Mouse (Mus musculus) kidney, adult 8-10 months (tissue): ENCODE measurements around the gene Klf3.

Source experiments
- DNase-seq, 2 experiments: peaks; one replicate each; pipeline ENCODE4 v3.0.0; 2022

The Klf3 gene

DNA sequence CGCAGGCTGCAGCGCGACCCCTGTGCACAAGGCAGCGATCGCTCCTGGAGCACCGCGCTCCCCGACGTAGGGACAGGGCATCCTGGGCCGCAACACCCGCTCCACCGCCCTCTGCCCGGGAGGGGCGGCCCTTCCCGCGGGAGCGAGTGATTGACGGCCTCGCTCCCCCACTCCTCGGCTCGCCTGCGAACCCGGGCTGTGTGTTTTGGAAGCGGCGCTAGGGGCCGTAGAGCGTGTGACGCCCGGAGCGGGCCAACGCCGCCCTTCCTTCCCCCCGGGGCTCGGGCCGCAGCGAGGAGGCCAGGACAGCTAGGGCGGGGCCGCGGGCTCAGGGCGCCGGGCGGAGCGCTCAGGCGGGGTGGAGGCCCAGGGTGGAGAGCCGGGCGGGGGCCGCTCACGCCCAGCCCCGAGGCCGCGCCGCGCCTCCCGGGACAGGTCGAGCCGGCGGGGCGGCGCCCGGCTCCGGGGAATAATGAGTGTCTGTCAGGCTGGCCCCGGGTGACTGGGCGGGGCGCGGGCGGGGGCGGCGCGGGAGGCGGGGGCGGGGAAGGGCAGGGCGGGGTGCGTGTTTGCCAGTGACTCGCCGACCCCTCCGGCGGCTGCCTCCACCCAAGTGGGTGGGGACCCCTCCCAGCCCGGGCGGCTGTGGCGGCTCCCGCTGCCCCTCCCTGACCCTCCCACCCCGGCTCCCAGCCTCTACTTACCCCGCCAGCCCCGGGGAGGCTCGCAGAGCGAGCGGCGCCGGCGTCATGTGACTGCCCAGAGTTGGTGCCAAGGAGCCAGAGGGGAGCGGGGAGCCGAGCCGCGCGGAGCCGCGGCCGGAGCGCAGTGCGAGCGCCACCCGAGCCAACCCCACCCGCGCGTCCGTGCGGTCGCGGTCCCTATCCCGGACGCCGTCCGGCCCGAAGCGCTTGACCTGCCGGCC lies at the start of gene Klf3:
Klf3 (plus strand) TSS at position 594 of the 925 bp plus-strand sequence.
- DNase-seq = peak; percentile 93 to 95

DNA sequence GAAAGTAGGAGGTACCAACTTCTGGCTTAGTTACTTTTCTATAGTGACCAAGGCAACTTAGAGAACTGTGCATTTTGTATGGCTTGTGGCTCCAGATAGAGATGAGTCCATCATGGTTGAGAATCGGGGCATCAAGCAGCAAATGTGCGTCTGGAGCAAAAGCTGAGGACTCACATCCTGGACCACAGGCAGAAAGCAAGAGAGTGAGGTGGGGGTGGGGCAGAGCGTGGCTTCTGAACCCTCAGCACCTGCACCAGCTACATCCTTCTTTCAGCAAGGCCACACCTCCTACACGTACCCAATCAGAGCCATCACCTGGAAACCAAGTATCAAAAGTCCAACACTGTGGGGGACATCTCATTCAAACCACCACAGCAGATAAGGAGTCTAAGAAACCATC lies 40.9 kb upstream of the Klf3 start:
- no peak for DNase-seq

DNA sequence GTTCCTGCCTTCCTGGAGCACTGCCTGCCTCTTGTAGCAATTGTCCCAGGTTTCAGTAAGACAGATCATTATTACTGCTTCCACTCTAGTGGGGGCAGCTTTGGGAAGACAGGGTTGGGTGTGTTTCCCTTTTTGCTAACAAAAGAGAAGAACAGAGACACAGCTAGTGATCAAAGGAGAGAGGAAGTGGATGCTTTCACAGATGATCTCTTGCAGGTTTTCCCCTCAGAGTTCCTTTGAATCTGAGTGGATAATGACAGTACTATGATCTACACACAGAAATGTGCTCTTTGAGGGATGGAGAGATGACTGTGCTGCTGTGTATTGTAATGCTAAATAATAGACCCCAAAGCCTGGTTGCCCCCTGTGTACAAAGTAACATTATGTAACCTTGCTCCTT lies 38.7 kb upstream of the Klf3 start:
- no peak for DNase-seq

DNA sequence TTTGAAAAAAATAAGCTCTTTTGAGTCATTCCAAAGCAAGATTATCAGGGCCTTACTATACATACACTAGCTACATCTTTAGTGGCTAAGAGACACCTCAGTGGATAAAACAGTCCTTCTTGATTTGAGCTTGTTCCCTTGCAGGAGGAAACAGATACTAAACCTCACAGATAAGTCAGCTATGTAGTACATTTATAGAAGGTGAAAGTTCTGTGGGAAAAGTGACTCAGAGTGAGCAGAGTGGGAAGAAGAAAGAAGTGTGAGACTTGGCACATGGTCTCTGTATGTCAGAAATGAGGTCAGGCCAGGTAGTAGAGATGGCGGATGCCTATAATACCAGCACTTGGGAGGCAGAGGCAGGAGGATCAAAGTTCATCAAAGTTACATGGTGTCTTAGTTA lies 37.4 kb upstream of the Klf3 start:
- no peak for DNase-seq

DNA sequence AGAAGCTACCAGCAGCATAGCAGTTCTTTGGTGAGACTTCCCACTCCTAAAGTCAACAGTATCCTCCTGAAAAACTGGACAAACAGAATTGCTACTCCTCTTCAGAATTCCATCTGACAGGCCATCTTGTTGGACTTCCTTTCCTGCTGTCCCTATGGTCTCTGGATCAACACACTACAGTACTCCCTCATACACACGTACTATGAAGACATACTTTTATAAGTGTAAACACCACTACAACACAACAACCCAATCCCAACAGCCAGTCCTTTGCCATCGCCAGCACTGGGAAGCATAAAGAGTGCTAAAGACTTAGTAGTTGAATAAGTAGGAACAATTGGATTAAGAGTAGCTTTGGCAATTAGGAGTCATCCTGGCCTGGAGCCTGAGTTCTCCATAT lies 36.6 kb upstream of the Klf3 start:
- DNase-seq = no peak

DNA sequence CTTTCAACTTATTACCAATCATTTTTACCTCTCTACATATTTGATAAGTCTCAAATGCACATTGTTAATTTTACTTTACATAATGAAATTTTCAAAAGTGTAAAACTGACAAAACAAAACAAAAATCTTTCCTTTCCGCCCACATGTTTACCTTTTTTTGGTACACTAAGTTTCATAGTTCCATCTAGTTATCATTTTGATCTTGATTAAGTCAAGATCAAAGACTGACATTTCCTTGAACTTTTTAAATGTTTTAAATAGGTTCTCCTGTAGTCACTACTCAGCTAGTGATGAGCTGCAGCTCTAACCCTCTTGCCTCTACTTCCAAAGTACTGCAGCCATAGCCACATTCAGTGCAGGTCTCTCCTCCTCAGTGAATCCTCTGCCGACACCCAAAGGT lies 31.6 kb upstream of the Klf3 start:
- no peak for DNase-seq

DNA sequence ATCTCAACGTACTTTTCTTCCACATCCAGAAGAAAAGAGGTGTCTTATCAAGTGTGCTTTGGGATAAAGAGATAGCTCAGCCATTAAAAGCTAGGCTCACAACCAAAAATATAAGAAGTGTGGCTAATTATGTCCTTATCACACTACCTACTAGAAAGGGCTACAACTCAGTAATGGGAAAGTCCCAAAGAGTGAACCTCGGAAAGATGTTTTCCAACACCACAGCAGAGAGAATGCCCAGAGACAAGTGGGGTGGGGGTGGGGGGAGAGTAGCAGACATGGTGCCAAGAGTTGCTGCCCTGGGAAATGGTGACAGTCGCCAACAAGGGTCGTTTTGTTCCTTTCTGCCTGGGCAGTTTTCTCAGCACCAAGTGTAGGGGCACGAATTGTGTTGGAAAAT lies 25.0 kb upstream of the Klf3 start:
- DNase-seq = no peak

DNA sequence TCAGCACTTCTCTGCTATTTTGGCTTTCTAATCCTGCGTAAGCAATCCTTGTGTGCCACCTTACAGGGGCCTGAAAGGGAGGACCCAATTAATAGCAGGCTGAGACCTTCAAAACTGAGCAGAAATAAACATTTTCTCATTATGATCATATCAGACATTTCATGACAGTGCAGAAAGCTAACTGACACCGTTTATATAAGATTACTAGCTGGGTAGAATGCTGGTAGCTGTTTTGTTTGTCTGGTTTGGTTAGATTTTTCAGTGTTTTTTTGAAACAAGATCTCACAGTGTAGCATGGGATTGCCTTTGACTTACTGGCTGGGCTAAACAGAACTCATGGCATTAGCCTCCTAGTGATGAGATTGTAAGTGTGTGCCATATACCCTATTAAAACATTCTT lies 23.9 kb upstream of the Klf3 start:
- DNase-seq = no peak

DNA sequence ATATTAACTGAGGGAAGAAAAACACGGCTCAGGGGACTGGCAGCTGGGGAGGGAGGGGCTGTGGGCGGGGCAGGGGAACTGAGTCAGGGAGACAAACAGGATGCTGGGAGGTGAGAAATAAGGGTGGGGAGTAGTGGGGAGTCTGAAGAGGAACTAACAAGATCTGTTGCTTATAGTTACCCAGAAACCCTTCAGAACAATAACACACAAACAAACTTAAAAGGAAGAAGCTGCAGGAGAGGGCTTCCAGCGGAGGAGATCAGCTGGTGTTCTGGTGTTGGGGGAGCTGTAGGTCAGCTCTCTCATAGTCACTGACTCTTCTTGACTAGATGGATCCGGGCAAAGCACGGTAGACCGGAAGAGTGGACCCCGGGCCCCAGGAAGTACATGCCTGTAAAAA lies 22.4 kb upstream of the Klf3 start:
- DNase-seq = no peak

DNA sequence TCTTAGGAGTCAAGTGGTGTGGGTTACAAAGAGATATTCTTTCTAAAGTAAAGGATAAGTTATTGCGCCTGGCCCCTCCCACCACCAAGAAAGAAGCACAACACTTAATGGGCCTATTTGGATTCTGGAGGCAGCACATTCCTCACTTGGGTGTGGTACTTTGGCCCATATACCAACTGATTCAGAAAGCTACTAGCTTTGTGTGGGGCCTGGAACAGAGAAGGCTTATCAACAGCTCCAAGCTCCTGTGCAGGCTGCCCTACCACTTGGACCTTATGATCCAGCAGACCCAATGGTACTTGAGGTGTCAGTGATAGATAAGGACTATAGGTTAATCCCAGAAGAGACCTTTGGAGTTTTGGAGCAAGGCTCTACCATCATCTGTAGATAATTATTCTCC lies 15.0 kb upstream of the Klf3 start:
- no peak for DNase-seq

DNA sequence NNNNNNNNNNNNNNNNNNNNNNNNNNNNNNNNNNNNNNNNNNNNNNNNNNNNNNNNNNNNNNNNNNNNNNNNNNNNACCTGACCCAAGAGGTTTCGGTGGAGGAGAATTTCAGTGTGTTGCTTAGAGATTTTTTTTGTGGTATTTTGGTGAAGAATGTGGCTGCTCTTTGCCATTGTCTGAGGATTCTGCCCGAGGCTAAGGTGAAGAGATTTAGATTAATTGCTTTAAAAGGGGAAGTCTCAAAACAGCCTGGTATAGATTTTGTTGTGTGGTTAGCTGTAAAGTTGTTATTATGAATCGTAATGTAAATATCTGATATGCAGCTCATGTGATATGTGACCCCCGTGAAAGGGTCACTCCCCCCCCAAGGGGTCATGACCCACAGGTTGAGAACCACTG lies 5.0 kb upstream of the Klf3 start:
- no peak for DNase-seq

DNA sequence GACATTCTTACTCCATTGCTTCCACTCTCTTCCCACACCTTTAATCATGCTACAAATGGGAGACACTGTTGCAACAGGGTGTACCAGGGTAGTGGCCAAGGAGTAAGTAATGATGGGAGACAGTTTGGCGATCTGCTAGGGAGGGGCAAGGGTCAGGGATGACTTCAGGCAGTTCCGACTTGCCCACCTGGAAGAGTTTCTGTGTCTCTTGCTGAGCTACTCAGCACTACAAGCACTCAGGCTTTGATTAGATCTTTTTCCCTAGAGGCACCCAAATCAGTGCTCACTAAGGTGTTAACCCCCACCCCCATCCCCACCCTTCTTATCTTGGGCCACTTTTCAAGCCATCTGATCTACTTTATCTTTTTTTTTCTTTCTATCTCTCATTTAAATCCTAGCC lies 1.6 kb upstream of the Klf3 start:
- DNase-seq = no peak

DNA sequence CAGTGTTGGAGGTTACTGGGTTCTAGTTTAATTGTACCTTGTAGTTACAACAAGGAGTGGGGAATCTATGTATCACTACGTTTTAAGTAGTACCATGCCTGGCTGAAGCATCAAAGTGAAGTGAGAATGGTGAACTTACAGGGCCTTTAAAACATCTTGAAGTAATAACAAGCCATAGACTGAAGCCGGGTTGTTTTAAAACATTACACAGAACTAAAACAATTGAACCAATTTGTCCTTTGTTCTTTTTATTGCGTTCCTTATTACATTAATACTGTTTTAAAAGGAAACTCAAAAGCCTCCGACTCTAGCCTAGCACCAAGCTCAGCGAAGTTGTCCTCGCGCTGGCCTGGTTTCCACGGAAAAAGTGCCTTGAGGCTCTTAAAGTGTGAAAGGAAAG lies 1.0 kb upstream of the Klf3 start:
- DNase-seq = no peak

DNA sequence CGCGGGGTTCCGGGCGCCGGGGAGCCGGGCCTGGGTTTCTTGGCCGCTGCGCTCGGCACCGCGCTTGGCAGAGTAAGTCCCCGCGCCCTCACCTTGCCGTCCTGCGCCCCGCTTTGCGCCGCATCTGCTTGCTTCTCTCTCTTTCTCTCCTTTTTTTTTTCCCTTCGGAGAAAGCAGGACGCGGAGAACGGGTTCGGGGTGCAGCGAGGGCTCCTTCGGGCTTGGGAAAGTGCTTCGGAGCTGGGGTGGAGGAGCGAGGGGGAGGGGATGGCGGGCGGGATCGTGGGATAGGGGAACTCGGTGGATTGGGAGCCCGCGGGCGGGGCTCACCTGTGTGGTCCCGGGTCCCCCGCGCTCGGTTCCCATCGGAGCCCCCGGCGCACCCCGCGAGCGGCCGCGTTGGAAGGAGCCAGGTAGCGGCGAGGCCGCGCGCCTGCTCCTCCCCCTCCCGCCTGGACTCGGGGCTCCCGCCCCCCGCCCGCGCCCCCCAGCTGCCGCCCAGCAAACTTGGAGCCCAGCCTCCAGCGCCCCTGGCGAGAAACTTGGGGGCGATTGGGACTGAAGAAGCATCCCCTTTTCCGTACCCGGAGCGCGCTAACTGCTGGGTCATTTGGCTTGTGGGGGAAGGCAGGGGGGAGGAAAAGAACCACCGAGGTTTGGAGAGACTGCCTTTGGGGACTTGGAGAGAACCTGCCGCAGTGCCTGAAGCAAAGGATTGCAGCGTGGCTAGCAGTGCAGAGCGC lies 703 bp downstream of the Klf3 start:
- DNase-seq = no peak

DNA sequence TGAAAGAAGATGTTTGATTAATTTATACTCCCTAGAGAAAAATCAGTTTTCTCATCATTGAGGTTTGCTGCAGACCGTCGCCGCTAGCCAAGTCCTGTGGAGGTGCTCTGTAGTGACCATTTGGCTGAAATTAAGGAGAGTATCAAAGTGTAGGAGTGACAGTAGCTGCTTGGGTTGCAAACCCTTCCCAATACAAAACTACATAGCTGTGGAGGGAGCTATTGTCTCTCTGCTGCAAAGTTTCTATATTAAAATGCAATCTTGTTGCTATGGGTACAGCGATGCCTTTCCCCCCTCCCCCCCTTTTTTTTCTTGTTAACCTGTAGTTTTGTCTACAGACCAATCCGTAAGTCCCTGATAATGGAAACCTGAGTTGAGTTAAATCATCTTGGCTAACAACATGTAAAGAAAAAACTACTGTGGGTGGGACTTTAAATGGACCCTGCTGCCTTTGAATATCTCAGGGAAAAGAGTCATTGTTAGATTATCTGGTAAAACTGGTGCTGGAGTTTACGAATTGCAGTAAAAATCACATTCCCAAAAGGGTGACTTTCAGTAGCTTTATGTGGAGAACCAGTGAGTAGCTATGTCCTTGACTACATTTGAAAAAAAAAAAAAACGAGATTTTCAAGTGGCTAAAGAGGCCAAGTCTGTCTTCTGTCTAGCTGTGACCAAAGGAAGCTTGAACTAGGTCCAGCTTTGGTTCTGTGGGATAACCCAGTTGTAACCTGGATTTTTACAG lies 2.1 kb downstream of the Klf3 start:
- no peak for DNase-seq

DNA sequence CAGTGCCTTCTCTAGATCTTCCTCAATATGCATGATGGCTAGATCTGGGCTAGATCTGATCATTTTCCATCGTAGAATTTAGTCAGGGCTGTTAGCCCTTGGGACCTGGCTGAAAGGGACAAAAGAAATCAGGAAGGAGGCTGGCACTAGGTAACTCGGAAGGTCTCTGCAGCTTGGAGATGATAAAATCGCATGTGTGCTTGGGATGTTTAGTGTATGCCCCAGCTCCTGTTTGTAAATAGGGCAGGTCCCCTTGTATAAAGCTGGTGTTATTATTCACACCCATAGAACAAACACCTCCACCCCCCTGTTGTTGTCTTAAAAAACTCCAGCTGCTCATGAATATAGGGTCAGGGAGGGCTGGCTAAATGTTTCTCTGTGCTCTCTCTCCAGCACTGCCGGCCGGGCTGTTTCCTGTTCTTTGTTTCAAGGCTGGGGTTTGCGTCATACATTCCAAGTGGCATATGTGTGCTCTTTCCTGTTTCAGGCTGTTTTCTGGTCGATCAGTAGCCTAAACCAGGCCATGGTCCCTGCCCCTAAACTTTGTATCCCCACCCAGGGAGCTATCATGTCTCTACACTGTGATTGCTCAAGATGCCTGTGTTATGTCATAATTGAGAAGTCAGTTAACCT lies 2.8 kb downstream of the Klf3 start:
- DNase-seq = peak; percentile 76 to 82

DNA sequence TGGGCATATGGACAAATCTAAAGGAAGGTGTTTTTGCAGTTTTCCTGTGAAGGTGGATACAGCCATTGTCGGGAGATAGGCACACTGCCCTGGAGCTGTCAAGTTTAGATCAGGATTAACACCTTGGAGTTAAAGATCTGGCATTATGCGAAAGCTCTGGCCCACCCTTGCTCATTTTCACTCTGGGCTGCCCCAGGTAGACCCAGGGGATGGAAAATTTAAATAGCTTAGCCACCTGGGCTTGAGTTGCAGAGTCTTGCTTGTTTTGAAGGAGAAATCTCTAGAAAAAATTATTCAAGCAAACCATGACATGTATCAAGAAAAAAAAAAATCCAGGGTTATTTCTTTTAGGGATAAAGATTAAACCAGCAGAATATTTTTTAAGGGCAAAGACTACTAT lies 3.4 kb downstream of the Klf3 start:
- no peak for DNase-seq

DNA sequence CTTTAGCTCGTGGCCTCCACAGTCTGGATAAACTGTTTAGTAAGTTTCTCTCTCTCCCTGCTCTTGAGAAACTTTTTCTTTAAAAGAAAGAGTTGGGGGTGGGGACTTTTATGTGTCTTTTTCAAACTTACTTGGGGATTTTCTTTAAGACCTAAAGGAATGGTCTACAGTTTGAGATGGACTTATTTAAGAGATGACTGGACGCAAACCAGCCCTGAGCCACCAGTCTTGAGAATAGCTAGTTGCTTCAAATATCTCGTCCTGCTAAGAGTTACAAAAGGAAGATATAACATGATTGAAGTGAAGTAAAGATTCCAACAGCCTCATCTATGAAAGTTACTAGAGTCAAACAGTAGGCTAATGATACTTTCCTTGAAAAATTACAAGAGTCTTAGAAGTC lies 4.0 kb downstream of the Klf3 start:
- DNase-seq = no peak

DNA sequence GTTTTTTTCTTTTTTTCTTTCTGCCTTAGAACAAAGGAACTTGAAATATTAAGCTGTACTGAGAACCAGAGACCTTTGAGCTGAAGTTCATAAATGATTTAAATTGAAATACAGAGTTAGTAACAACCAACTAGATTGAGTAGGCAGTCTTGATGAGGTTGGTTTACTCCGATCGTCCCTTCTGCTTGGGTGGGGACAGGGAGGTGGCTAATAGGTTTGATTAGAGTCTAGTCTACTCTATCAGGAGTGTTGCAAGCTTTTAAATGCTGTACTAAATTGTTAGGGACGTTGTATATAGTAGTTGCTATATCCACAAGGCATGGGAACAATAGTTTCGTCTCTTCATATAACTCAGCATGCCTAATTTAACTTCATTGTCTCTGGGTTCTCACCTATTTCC lies 4.4 kb downstream of the Klf3 start:
- no peak for DNase-seq

DNA sequence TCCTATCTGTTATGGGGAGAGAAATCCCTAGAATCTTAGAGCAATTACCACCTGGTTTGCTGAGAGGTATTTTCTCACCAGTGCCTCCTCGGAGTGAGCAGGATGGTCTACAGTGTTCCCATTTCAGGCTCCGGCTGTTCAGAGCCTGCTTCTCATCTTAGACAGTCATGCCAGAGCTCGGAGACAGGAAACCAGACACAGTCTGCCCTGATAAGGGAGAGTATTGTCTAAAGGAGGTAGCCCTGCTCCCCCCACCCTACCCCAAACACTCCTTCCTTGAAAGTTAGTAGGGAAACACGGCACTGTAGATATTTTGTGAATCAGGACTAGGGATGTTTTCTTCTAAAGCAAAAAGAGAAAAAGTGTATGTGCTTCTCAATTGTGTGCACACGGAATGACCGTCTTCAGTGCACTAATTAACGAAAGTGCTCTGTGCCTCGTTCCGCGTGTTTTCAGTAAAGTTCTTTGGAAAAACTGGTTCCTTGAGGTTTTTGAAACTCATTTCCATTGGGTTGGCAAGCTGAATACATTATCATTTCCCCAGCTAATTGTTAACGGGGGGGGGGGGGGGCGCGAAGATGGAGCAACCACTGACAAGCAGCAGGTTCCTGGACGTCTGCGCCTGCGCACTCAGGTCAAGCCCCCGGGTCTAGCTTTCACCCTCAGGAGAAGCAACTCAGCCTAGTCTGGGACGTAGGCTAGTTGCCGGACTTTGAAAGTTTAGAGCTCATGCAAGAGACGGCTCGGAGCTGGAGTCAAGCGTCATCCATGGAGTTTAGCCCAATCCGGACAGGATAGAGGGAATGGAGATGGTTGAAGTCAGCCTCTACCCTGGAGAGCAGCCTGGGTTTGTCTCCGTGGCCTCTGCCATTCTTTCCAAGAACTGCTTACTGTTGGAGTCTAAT lies 5.2 kb downstream of the Klf3 start:
- DNase-seq = peak in 1 of 2 experiments; percentile 41

DNA sequence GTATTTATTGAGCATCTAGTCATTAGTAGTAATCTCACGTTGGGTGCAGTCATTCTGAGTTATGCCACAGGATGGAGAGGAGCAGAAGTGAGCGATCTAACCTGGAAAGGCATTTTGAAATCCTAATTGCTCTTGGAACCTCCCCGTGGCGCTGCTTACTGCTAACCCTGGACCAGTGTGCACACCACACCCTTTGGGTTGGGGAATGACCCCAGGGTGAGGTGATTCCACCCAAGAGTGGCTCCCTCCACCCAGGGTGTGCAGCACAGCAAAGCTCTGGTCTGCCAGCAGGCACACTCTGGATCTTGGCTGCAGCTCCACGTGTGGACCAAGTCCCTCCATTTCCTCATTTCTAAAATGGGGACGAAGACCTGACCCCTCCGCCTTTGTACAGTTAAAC lies 6.1 kb downstream of the Klf3 start:
- no peak for DNase-seq

DNA sequence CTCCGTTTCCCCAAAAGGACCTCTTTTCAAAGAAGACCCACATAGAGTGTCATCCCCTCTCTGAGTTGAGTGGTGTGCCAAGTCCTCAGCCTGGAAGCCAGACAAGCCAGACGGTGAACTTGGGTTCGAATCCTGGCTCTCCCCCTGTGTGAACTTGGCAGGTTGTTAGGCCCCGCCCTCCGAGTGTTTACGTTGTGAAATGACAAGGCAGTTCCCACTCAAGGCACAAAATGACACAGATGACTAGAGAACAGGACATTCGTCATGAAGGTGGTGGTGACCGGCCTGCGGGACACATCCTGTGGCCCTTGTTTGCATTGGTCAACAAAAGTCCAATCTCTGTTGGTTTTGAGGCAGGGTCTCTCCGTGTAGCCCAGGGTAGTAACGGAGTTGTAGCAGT lies 6.7 kb downstream of the Klf3 start:
- no peak for DNase-seq
